Mouse (Mus musculus) limb, embryonic 11.5 days (tissue): ENCODE results near the gene Ptprg. TPM values are rescaled to one million over a fixed set of nuclear protein-coding genes. Genes with fewer than 3 reads are reported as not detected.
"Not testable (repeated sequence)": the region's sequence is repeated elsewhere in the genome, so short reads cannot be mapped to it uniquely, and the experiment has no call there.

Experiments used
- ATAC-seq: fragments of 200-750 bp; cut with Nextera tagmentation; 2 replicates; pipeline ENCODE4 v1.8.0; 2017; ENCODE audit warnings: low read depth; ENCODE audit not compliant: insufficient number of reproducible peaks, low FRiP score, low TSS enrichment
- DNase-seq: peaks from one replicate; pipeline ENCODE4 v3.0.0-alpha.2; 2015; ENCODE audit warnings: low spot score
- H3K27ac ChIP-seq: fragments of 300-500 bp; sonication (generic); replicated peaks from 2 replicates; pipeline ENCODE4 v1.5.1; 2014; ENCODE audit warnings: low read depth, mild to moderate bottlenecking, low read length
- H3K27me3 ChIP-seq: fragments of 300-500 bp; sonication (generic); 2 replicates; pipeline ENCODE4 v1.6.1; 2014; ENCODE audit warnings: mild to moderate bottlenecking, low read length, mixed read lengths; ENCODE audit not compliant: control insufficient read depth, insufficient read depth
- H3K36me3 ChIP-seq: fragments of 300-500 bp; sonication (generic); 2 replicates; pipeline ENCODE4 v1.6.1; 2014; ENCODE audit warnings: mild to moderate bottlenecking, low read length, moderate library complexity, mixed read lengths; ENCODE audit not compliant: control insufficient read depth, insufficient read depth
- H3K4me1 ChIP-seq: fragments of 300-500 bp; sonication (generic); 2 replicates; pipeline ENCODE4 v1.6.1; 2014; ENCODE audit warnings: low read length, mixed read lengths; ENCODE audit not compliant: control insufficient read depth, insufficient read depth
- H3K4me2 ChIP-seq: fragments of 300-500 bp; sonication (generic); 2 replicates; pipeline ENCODE4 v1.6.1; 2014; ENCODE audit warnings: low read depth, mild to moderate bottlenecking, moderate library complexity; ENCODE audit not compliant: severe bottlenecking
- H3K4me3 ChIP-seq: fragments of 300-500 bp; sonication (generic); 2 replicates; pipeline ENCODE4 v1.5.1; 2014; ENCODE audit warnings: low read depth, low read length
- H3K9ac ChIP-seq: fragments of 300-500 bp; sonication (generic); 2 replicates; pipeline ENCODE4 v1.6.1; 2014; ENCODE audit warnings: mild to moderate bottlenecking, low read length
- H3K9me3 ChIP-seq: fragments of 300-500 bp; sonication (generic); 2 replicates; pipeline ENCODE4 v1.6.1; 2016; ENCODE audit warnings: low read length; ENCODE audit not compliant: control insufficient read depth
- WGBS: fragments of 180-500 bp; shearing (Covaris S2); extraction: QIAGEN DNeasy Blood & Tissue Kit; methylation state at CpG from one replicate; pipeline ENCODE4 v1.1.7; 2014; 5-methylcytosine and 5-hydroxymethylcytosine counted together
- polyA plus RNA-seq: library from polyadenylated mRNA; unstranded; fragments of >200 nt; fragmentation: Nextera tagmentation; extraction: Ambion mirVana; gene quantifications from 2 replicates; pipeline ENCODE4 v1.2.1, GENCODE M21; 2014

Ptprg gene
- polyA plus RNA-seq, 1 experiment from 2014 or later = 33.8 TPM

DNA sequence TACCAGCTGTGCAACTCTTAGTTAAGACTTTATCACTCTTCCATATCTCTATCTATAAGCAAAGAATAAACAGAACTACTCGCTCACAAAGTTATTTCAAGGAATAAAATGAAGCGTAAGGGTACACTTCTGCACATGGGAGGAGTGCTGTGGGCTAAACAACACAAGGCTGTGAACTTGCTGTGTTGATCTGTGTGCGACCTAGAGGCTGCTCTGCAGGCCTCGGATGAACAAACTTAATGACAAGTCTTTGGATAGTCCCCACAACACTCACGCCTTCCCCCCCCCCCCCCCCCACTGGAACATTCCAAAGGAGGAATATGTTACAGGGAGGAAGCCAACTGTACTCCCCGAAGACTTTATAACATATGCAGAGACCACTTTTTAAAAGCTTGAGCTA lies 730.3 kb downstream of the Ptprg start, which contains the start of gene Gm49355:
Gene Gm49355 (plus strand): TSS at position 336 of the 400 bp plus-strand sequence.
- peak within 1 kb of the TSS; percentile 53 for H3K4me3 ChIP-seq
- peak within 1 kb of the TSS; percentile 93 for H3K9ac ChIP-seq
- H3K27ac ChIP-seq = peak within 1 kb of the TSS; percentile 91
- no peaks in the 10 kb centered on the region for H3K4me1 ChIP-seq
- no peaks in the 10 kb centered on the region for H3K36me3 ChIP-seq
- DNase-seq (no peak), ATAC-seq (no peak)
- no peaks in the 10 kb centered on the region for H3K27me3 ChIP-seq
- no peaks in the 10 kb centered on the region for H3K9me3 ChIP-seq
- 77% methylated on average over 6 of the region's 6 CpGs for WGBS
- peak within 1 kb of the TSS; percentile 81 for H3K4me2 ChIP-seq

DNA sequence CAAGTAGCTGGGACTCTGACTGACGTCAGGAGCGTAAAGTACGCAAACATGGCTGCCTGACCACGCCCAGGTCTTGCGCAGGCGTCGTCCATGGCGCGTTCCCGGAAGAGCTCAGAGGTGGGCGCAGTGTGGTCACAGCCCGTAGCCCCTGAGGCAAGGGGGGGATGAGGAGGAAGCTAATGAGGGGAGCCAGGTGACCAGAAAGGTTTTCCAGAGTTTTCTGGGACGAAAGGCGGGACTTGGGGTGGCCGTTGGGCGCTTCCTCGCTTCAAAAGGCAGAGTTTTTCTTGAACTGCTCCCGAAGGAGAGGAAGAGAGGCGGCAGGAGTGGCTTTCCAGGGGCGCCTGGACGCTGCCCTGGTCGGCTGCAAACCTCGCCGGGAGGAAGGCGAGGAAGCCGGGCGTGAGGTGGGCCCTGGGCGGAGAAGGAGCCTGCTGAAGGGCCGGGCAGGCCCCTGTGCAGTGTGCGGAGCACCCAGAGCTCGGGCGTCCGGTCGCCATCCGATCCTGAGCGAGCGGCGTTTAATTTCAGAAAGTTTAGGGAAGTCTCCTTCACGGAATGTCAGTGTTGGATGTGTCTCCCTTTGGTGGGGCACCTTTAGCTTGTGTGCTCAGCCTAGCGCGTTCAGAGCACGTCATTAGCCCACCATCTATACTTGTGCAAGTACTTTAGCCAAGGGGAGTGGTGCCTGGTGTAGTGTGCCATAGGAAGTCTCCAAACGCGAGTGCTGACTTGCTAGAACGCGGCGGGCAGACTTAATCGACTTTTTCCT lies 731.0 kb downstream of the Ptprg start, which contains the start of gene 3830406C13Rik:
Gene 3830406C13Rik (plus strand): TSS at position 33 of the 772 bp plus-strand sequence.
- Histone ChIP-seq H3K36me3 (no peaks in the 10 kb centered on the region), H3K27me3 (no peaks in the 10 kb centered on the region), H3K4me1 (no peaks in the 10 kb centered on the region), H3K9ac (peak within 1 kb of the TSS; percentile 93), H3K27ac (peak within 1 kb of the TSS; percentile 91), H3K4me2 (peak within 1 kb of the TSS; percentile 81), H3K4me3 (peak within 1 kb of the TSS; percentile 53), H3K9me3 (no peaks in the 10 kb centered on the region)
- DNase-seq = peak; percentile 92
- ATAC-seq = peak; percentile 98
- under 1% methylated on average over 48 of the region's 48 CpGs for WGBS

DNA sequence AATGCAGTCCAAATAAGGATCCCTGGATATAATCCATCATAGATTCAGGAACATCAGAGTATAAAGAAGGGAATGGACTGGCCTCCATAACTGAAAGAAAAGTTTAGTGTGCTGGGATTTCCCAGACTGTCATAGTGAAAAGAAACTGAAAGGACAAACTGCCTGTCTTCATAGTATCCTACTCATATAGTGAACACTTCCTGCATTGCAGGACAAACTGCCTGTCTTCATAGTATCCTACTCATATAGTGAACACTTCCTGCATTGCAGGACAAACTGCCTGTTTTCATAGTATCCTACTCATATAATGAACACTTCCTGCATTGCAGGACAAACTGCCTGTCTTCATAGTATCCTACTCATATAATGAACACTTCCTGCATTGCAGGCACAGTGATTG lies 736.4 kb downstream of the Ptprg start:
- not testable (repeated sequence) for H3K4me1 ChIP-seq, H3K4me2 ChIP-seq, DNase-seq, H3K9ac ChIP-seq, H3K9me3 ChIP-seq, ATAC-seq, H3K27me3 ChIP-seq, H3K27ac ChIP-seq, H3K36me3 ChIP-seq, H3K4me3 ChIP-seq

Other genes with a start within 250 kb of the Ptprg start
- 2.1 and 2.3 TPM in 2 replicates for gene Gm3839, start 196.8 kb upstream of the Ptprg start, polyA plus RNA-seq